8 mouse cellular contexts compared by ENCODE assay signal in genomic region chr1:91874633-91875032, GRCm38 (mm10).
A peak's percentile ranks its signal among the peaks of the same experiment; 100 is the strongest.
DNase-seq lines count a peak whose midpoint lies in the region; ATAC-seq and TF ChIP-seq lines count a peak whose summit lies in the region.

No protein-coding gene starts in this region.

- TF ChIP-seq CTCF in cerebellum, adult 2 months (IDR thresholded peaks at IDR 0.05; ENCODE audit: borderline replicate concordance, insufficient read depth, low read depth, low read length), result peak; percentile 71
- TF ChIP-seq CTCF in lung, embryonic 14.5 days (IDR thresholded peaks at IDR 0.05; ENCODE audit: low read depth), result peak; percentile 95

- no peak overlapping the region for H3K4me3 ChIP-seq in ES-E14 (ENCODE audit: insufficient read depth in 1 of 2, low read depth in 1 of 2, low read length in 2 of 2, poor library complexity in 1 of 2, severe bottlenecking in 1 of 2)
- no peak overlapping the region for H3K4me3 ChIP-seq in cerebellum, adult 2 months (replicated peaks; ENCODE audit: insufficient read depth, low read depth, low read length)
- H3K4me3 ChIP-seq in lung, embryonic 14.5 days (ENCODE audit: low read depth, low read length), result no peak overlapping the region

- peak; percentile 17 to 26 for DNase-seq in B cell, adult 2 months
- DNase-seq in ES-E14 (ENCODE audit: low read depth, low spot score), result peak; percentile 40
- peak; percentile 42 to 61 for DNase-seq in cerebellum, adult 2 months
- peak; percentile 73 for DNase-seq in gastrocnemius, postnatal 14 days
- peak; percentile 79 for DNase-seq in kidney, adult 9 months
- peak; percentile 89 for DNase-seq in lung, embryonic 14.5 days
- peak; percentile 45 for DNase-seq in right cerebral cortex, postnatal 14 days

- no peak overlapping the region for H3K27ac ChIP-seq in ES-E14 (ENCODE audit: insufficient read depth, low read depth, low read length, poor library complexity, severe bottlenecking)
- H3K27ac ChIP-seq in cerebellum, adult 2 months (ENCODE audit: insufficient read depth, low read length), result no peak overlapping the region
- no peak overlapping the region for H3K27ac ChIP-seq in lung, embryonic 14.5 days (ENCODE audit: low read depth)

- TF ChIP-seq POLR2A in cerebellum, adult 2 months (IDR thresholded peaks at IDR 0.05; ENCODE audit: borderline replicate concordance, insufficient read depth, low read length), result no peak

- H3K4me2 ChIP-seq in lung, embryonic 14.5 days, result no peak overlapping the region

- intact Hi-C loops in gastrocnemius, postnatal 14 days (cut with DNase I; ENCODE audit: low total_unique reads), result loop anchor here (2.0 kb wide), 1 partner anchor 302 kb away; no protein-coding TSS in a partner anchor

- 20% methylated on average over 2 of the region's 2 CpGs for WGBS in cerebellum, adult 2 months
- WGBS in lung, embryonic 14.5 days, result 6% methylated on average over 2 of the region's 2 CpGs

- no peaks in the 10 kb centered on the region for H3K36me3 ChIP-seq in ES-E14 (ENCODE audit: control insufficient read depth, insufficient read depth, low read length, poor library complexity, severe bottlenecking)
- H3K36me3 ChIP-seq in lung, embryonic 14.5 days (ENCODE audit: insufficient read depth), result no peaks in the 10 kb centered on the region

- in situ Hi-C loops in ES-E14 (cut with MboI; ENCODE audit: low sequenced_read_pairs in 2 of 2, unreplicated experiment in 2 of 2), result no loop called here

- H3K27me3 ChIP-seq in cerebellum, adult 2 months (ENCODE audit: control insufficient read depth, insufficient read depth, low read length), result no peaks in the 10 kb centered on the region
- no peaks in the 10 kb centered on the region for H3K27me3 ChIP-seq in lung, embryonic 14.5 days (ENCODE audit: insufficient read depth, low read length)

- no peak for ATAC-seq in lung, embryonic 14.5 days (ENCODE audit: insufficient read depth)
- no peak for ATAC-seq in inflammation-experienced regulatory T-cells, adult 6 months

- no peak overlapping the region for H3K9ac ChIP-seq in ES-E14 (ENCODE audit: insufficient read depth, low read depth, low read length, poor library complexity, severe bottlenecking)
- no peak overlapping the region for H3K9ac ChIP-seq in lung, embryonic 14.5 days

- H3K4me1 ChIP-seq in ES-E14 (ENCODE audit: control insufficient read depth in 2 of 2, insufficient read depth in 2 of 2, low read length in 2 of 2, poor library complexity in 1 of 2), result no peaks in the 10 kb centered on the region; a peak in 1 of 4 replicates
- peaks cover 10% of the 10 kb centered on the region for H3K4me1 ChIP-seq in cerebellum, adult 2 months (ENCODE audit: control insufficient read depth, insufficient read depth, low read length)
- H3K4me1 ChIP-seq in lung, embryonic 14.5 days (ENCODE audit: insufficient read depth), result peaks cover 13% of the 10 kb centered on the region

- no peaks in the 10 kb centered on the region for H3K9me3 ChIP-seq in ES-E14 (ENCODE audit: control insufficient read depth, insufficient read depth, low read depth, low read length)
- no peaks in the 10 kb centered on the region for H3K9me3 ChIP-seq in lung, embryonic 14.5 days (ENCODE audit: low read depth, low read length)

TF ChIP-seq in ES-E14, 5 proteins besides CTCF, POLR2A, EP300 and RAD21:
- TF ChIP-seq ZC3H11A (IDR thresholded peaks at IDR 0.05; ENCODE audit: borderline replicate concordance, low read depth, low read length) (no peak), ZNF384 (IDR thresholded peaks at IDR 0.05; ENCODE audit: low read depth, low read length) (no peak), HCFC1 (IDR thresholded peaks at IDR 0.05; ENCODE audit: borderline replicate concordance, insufficient read depth, low read length) (no peak), MAFK (IDR thresholded peaks at IDR 0.05; ENCODE audit: insufficient read depth, low read depth, low read length) (no peak), CHD2 (IDR thresholded peaks at IDR 0.05; ENCODE audit: low read depth, low read length) (no peak)

Comparison
In these comparisons a context has a peak if more than half of its experiments do, and no peak if none do; other contexts are left out.
1. DNase-seq: peak in every context shown above with its lines; median percentile 89 in lung, embryonic 14.5 days; 79 in kidney, adult 9 months; 73 in gastrocnemius, postnatal 14 days; 52 in cerebellum, adult 2 months; 45 in right cerebral cortex, postnatal 14 days; 40 in ES-E14; 22 in B cell, adult 2 months.